Mouse (Mus musculus) heart, postnatal 4 days (tissue): Measurements from ENCODE around the gene Wdr44. TPM values are rescaled to one million over a fixed set of nuclear protein-coding genes. Genes with fewer than 3 reads are reported as not detected.

Experiments used
- total RNA-seq, 2 experiments: library from RNA; stranded (reverse); gene quantifications; 2 replicates each; pipeline ENCODE4 v1.2.3; 2021

The Wdr44 gene
- total RNA-seq, 2 experiments from 2014 or later = 10.6 to 11.9 TPM

Other genes starting within 250 kb of the Wdr44 start
- not detected for gene Gm4907, start 189.5 kb downstream of the Wdr44 start, total RNA-seq